Mouse (Mus musculus) embryonic facial prominence, embryonic 11.5 days (tissue): ENCODE measurements at regions not wholly inside any gene's neighbourhood (a gene's known extent, or its start where the extent isn't known, plus 50 kb on each side); places are given as distances from the start of the nearest gene placed in this dataset.

Experiments
- ATAC-seq: fragments of 200-750 bp; cut with Nextera tagmentation; replicated peaks from 2 replicates; pipeline ENCODE4 v1.8.0; 2017; ENCODE audit warnings: low read depth; ENCODE audit not compliant: insufficient number of reproducible peaks, low FRiP score, low TSS enrichment
- DNase-seq: peaks from one replicate; pipeline ENCODE4 v3.0.0-alpha.2; 2015; ENCODE audit warnings: low spot score
- H3K27ac ChIP-seq: fragments of 300-500 bp; sonication (generic); replicated peaks from 2 replicates; pipeline ENCODE4 v1.5.1; 2014; ENCODE audit warnings: mild to moderate bottlenecking, low read depth, low read length, control low read depth
- H3K27me3 ChIP-seq: fragments of 300-500 bp; sonication (generic); 2 replicates; pipeline ENCODE4 v1.6.1; 2014; ENCODE audit warnings: mild to moderate bottlenecking, low read length, moderate library complexity, mixed read lengths; ENCODE audit not compliant: control insufficient read depth, insufficient read depth
- H3K36me3 ChIP-seq: fragments of 300-500 bp; sonication (generic); replicated peaks from 2 replicates; pipeline ENCODE4 v1.6.1; 2014; ENCODE audit warnings: low read depth, mild to moderate bottlenecking, low read length, moderate library complexity, mixed read lengths; ENCODE audit not compliant: control insufficient read depth, insufficient read depth
- H3K4me1 ChIP-seq: fragments of 300-500 bp; sonication (generic); 2 replicates; pipeline ENCODE4 v1.6.1; 2014; ENCODE audit warnings: low read length, mixed read lengths; ENCODE audit not compliant: control insufficient read depth, insufficient read depth
- H3K4me2 ChIP-seq: fragments of 300-500 bp; sonication (generic); 2 replicates; pipeline ENCODE4 v1.6.1; 2014; ENCODE audit warnings: low read depth, mild to moderate bottlenecking, control low read depth, low read length, moderate library complexity
- H3K4me3 ChIP-seq: fragments of 300-500 bp; sonication (generic); 2 replicates; pipeline ENCODE4 v1.5.1; 2014; ENCODE audit warnings: low read depth, low read length, control low read depth
- H3K9ac ChIP-seq: fragments of 300-500 bp; sonication (generic); replicated peaks from 2 replicates; pipeline ENCODE4 v1.6.1; 2014; ENCODE audit warnings: mild to moderate bottlenecking, control low read depth, low read length
- H3K9me3 ChIP-seq: fragments of 300-500 bp; sonication (generic); replicated peaks from 2 replicates; pipeline ENCODE4 v1.6.1; 2016; ENCODE audit warnings: mild to moderate bottlenecking, low read length, inconsistent platforms, mixed read lengths; ENCODE audit not compliant: control insufficient read depth
- WGBS: fragments of 180-500 bp; shearing (Covaris S2); extraction: QIAGEN DNeasy Blood & Tissue Kit; methylation state at CpG from one replicate; pipeline ENCODE4 v1.1.7; 2014; 5-methylcytosine and 5-hydroxymethylcytosine counted together

- H3K9me3 ChIP-seq, result no peaks in the 10 kb centered on the region
- no peak overlapping the region for H3K4me2 ChIP-seq
- H3K27ac ChIP-seq, result no peak overlapping the region
- H3K4me1 ChIP-seq, result no peaks in the 10 kb centered on the region
- H3K27me3 ChIP-seq, result no peaks in the 10 kb centered on the region
- no peak overlapping the region for H3K4me3 ChIP-seq
- no peaks in the 10 kb centered on the region for H3K36me3 ChIP-seq
- H3K9ac ChIP-seq, result no peak overlapping the region
- ATAC-seq (no peak), DNase-seq (no peak)
- WGBS, result 89% methylated on average over 1 of the region's 1 CpGs
Observed at GRCm38 (mm10) chr16:84318091-84318490, 196.8 kb upstream of the A730009L09Rik start.

GRCm38 (mm10) chr16:84321569-84321968 lies 193.4 kb upstream of the A730009L09Rik start:
- DNase-seq (no peak), ATAC-seq (no peak)
- Histone ChIP-seq H3K27me3 (no peaks in the 10 kb centered on the region), H3K9me3 (no peaks in the 10 kb centered on the region), H3K4me3 (no peak overlapping the region), H3K36me3 (no peaks in the 10 kb centered on the region), H3K4me1 (no peaks in the 10 kb centered on the region), H3K4me2 (no peak overlapping the region), H3K9ac (no peak overlapping the region), H3K27ac (no peak overlapping the region)
- WGBS, result 66% methylated on average over 2 of the region's 2 CpGs

GRCm38 (mm10) chr16:84330293-84330692 lies 184.6 kb upstream of the A730009L09Rik start:
- Histone ChIP-seq H3K27me3 (no peaks in the 10 kb centered on the region), H3K36me3 (no peaks in the 10 kb centered on the region), H3K9me3 (no peaks in the 10 kb centered on the region), H3K9ac (no peak overlapping the region), H3K4me3 (no peak overlapping the region), H3K4me1 (no peaks in the 10 kb centered on the region), H3K4me2 (no peak overlapping the region), H3K27ac (no peak overlapping the region)
- DNase-seq (no peak), ATAC-seq (no peak)
- 84% methylated on average over 3 of the region's 3 CpGs for WGBS

- 63% methylated on average over 4 of the region's 4 CpGs for WGBS
- Histone ChIP-seq H3K9me3 (no peaks in the 10 kb centered on the region), H3K4me2 (no peak overlapping the region), H3K4me1 (no peaks in the 10 kb centered on the region), H3K27ac (no peak overlapping the region), H3K27me3 (no peaks in the 10 kb centered on the region), H3K4me3 (no peak overlapping the region), H3K9ac (no peak overlapping the region), H3K36me3 (no peaks in the 10 kb centered on the region)
- no peak for ATAC-seq
- no peak for DNase-seq
Observed at GRCm38 (mm10) chr16:84346089-84346488, 168.8 kb upstream of the A730009L09Rik start.

- Histone ChIP-seq H3K9me3 (no peaks in the 10 kb centered on the region), H3K9ac (no peak overlapping the region), H3K27ac (no peak overlapping the region), H3K4me1 (no peaks in the 10 kb centered on the region), H3K4me2 (no peak overlapping the region), H3K36me3 (no peaks in the 10 kb centered on the region), H3K27me3 (no peaks in the 10 kb centered on the region), H3K4me3 (no peak overlapping the region)
- DNase-seq (no peak), ATAC-seq (no peak)
- WGBS, result 83% methylated on average over 5 of the region's 5 CpGs
Observed at GRCm38 (mm10) chr16:84355118-84355517, 159.8 kb upstream of the A730009L09Rik start.

GRCm38 (mm10) chr16:84365969-84366368 lies 149.0 kb upstream of the A730009L09Rik start:
- H3K4me1 ChIP-seq, result no peaks in the 10 kb centered on the region
- H3K9me3 ChIP-seq, result no peaks in the 10 kb centered on the region
- H3K4me3 ChIP-seq, result no peak overlapping the region
- no peak overlapping the region for H3K27ac ChIP-seq
- DNase-seq, result no peak
- 79% methylated on average over 6 of the region's 6 CpGs for WGBS
- no peaks in the 10 kb centered on the region for H3K36me3 ChIP-seq
- no peak overlapping the region for H3K4me2 ChIP-seq
- ATAC-seq, result no peak
- no peaks in the 10 kb centered on the region for H3K27me3 ChIP-seq
- no peak overlapping the region for H3K9ac ChIP-seq

GRCm38 (mm10) chr16:84368928-84369682 lies 145.8 kb upstream of the A730009L09Rik start:
- Histone ChIP-seq H3K27me3 (no peaks in the 10 kb centered on the region), H3K9ac (no peak overlapping the region), H3K4me3 (no peak overlapping the region), H3K9me3 (no peaks in the 10 kb centered on the region), H3K36me3 (no peaks in the 10 kb centered on the region), H3K4me1 (no peaks in the 10 kb centered on the region), H3K4me2 (no peak overlapping the region), H3K27ac (no peak overlapping the region)
- no peak for DNase-seq
- no peak for ATAC-seq
- WGBS, result 80% methylated on average over 9 of the region's 9 CpGs

GRCm38 (mm10) chr16:84378461-84378860 lies 136.5 kb upstream of the A730009L09Rik start:
- Histone ChIP-seq H3K36me3 (no peaks in the 10 kb centered on the region), H3K9me3 (no peaks in the 10 kb centered on the region), H3K4me3 (no peak overlapping the region), H3K4me1 (no peaks in the 10 kb centered on the region), H3K4me2 (no peak overlapping the region), H3K9ac (no peak overlapping the region), H3K27me3 (no peaks in the 10 kb centered on the region), H3K27ac (no peak overlapping the region)
- ATAC-seq, result no peak
- no peak for DNase-seq
- WGBS, result 72% methylated on average over 2 of the region's 2 CpGs
